Mouse (Mus musculus) right cerebral cortex, postnatal 10 days (tissue): Measurements from ENCODE around the gene Nectin4.

Experiments
- DNase-seq, 2 experiments: peaks; one replicate each; pipeline ENCODE4 v3.0.0; 2021; ENCODE audit warnings: low spot score in 2 of 2

Nectin4 gene

GRCm38 (mm10) chr1:171360253-171360652 lies 9.6 kb upstream of the Nectin4 start:
- peak; percentile 66 to 68 for DNase-seq

- DNase-seq, result peak; percentile 96 to 99
Measured at GRCm38 (mm10) chr1:171360656-171361055, 9.2 kb upstream of the Nectin4 start, which contains the start of gene Klhdc9. Gene Klhdc9 (minus strand): TSS chr1:171360798.

- peak; percentile 82 to 88 for DNase-seq
Measured at GRCm38 (mm10) chr1:171361106-171362103, 8.5 kb upstream of the Nectin4 start.

GRCm38 (mm10) chr1:171365934-171366333 lies 4.0 kb upstream of the Nectin4 start:
- DNase-seq, result no peak

GRCm38 (mm10) chr1:171372880-171373279 lies 3.0 kb downstream of the Nectin4 start:
- no peak for DNase-seq

GRCm38 (mm10) chr1:171373946-171374345 lies 4.0 kb downstream of the Nectin4 start:
- DNase-seq, result no peak

- DNase-seq, result no peak
Measured at GRCm38 (mm10) chr1:171375646-171376097, 5.8 kb downstream of the Nectin4 start.

GRCm38 (mm10) chr1:171378298-171378697 lies 8.4 kb downstream of the Nectin4 start:
- DNase-seq, result no peak

GRCm38 (mm10) chr1:171379935-171380599 lies 10.2 kb downstream of the Nectin4 start:
- peak; percentile 84 to 87 for DNase-seq

GRCm38 (mm10) chr1:171382096-171382620 lies 12.3 kb downstream of the Nectin4 start:
- no peak for DNase-seq

- DNase-seq, result no peak
Measured at GRCm38 (mm10) chr1:171384361-171384760, 14.5 kb downstream of the Nectin4 start.

- DNase-seq, result no peak
Measured at GRCm38 (mm10) chr1:171385171-171385570, 15.3 kb downstream of the Nectin4 start.

- no peak for DNase-seq
Measured at GRCm38 (mm10) chr1:171387099-171387498, 17.2 kb downstream of the Nectin4 start.

- DNase-seq, result peak; percentile 57 to 67
Measured at GRCm38 (mm10) chr1:171388376-171389102, 18.6 kb downstream of the Nectin4 start, which contains the start of gene Arhgap30. Gene Arhgap30 (plus strand): TSS chr1:171388954.

GRCm38 (mm10) chr1:171390101-171390500 lies 20.2 kb downstream of the Nectin4 start:
- peak in 1 of 2 experiments; percentile 50 for DNase-seq

GRCm38 (mm10) chr1:171401821-171402220 lies 31.9 kb downstream of the Nectin4 start:
- no peak for DNase-seq

GRCm38 (mm10) chr1:171402991-171403390 lies 33.1 kb downstream of the Nectin4 start:
- DNase-seq, result no peak

GRCm38 (mm10) chr1:171407263-171407662 lies 37.4 kb downstream of the Nectin4 start:
- DNase-seq, result no peak

- DNase-seq, result no peak
Measured at GRCm38 (mm10) chr1:171410231-171410630, 40.3 kb downstream of the Nectin4 start.

- peak; percentile 97 for DNase-seq
Measured at GRCm38 (mm10) chr1:171410947-171411484, 41.1 kb downstream of the Nectin4 start, which contains the start of gene Usf1. Gene Usf1 (plus strand): TSS chr1:171411313.

- no peak for DNase-seq
Measured at GRCm38 (mm10) chr1:171411492-171411941, 41.6 kb downstream of the Nectin4 start.
